Mouse (Mus musculus) heart, adult 11 months (tissue): ENCODE measurements around the gene Brsk1.

Experiments
- DNase-seq: peaks from one replicate; pipeline ENCODE4 v3.0.0; 2022

The Brsk1 gene

DNA sequence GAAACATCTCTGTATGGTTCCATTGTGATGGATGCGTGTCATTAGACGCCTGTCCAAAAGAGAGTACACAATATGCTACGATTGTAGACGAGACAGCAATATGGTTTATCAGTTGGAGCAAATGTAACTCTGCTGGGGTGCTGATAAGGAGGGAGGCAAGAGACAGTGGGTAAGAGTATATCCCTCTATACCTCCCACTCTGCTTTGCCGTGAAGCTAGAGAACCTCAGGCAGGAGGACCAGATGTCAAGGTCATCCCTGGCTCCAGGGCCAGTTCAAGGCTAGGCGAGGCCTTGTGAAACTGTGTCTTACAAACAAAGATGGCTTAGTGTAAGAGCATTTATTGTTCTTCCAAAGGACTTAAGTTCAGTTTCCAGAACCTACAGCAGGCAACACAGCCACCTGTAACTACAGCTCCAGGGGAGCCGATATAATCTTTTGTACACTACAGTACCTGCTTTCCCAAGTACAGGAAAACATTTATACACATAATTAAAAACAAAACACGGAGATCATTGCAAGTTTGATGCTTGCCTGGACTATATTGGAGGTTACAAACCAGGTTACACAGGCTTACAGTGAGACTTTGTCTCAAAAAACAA, 19.6 kb upstream of the Brsk1 start:
- no peak for DNase-seq

DNA sequence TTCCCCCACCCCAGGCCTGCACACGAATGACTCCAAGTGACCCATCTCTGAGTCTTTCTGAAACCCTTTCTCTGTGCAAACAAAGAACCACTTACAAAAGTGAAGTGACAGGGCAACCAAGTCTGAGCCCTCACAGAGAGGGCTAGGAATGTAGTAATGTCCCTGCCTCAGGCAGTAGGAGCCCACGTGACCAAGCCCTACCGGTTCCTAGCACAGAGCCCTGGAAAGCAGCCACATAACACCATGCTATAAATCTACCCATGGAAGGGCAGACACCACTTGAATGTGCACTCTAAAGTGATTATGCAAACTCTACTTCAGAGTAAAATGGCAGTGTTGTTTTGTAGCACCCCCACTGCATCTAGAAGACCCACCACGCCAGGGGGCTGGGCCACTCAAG, 18.4 kb upstream of the Brsk1 start:
- DNase-seq, result no peak

DNA sequence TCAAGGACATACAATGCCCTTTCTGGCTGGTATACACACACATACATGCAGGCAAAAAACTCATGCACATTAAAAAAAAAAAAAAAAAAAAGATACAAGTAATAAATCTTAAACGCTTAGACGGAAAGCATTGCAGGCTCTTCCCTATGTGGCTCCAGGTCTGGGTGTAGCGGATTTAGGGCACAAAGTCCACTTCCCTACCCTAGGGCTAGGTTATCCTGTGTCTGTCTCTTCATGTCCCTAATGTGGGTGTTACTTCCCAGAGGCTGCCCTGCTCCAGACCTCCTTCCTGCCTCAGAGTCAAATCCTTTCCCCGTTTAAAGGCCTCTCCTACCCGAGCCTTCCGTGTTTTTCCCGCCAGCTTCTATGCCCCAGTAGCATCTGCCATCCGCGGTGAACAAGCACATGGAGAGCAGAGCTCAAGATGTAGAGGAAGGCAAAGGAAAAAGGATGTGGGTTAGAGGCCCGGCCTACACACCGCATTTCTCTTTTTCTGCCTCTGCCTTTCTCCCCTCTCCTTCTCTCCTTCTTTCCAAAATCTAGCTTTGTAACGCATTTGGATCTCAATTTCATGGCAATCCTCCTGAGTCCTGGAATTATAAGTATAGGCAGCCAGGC, 16.2 kb upstream of the Brsk1 start:
- DNase-seq, result no peak

DNA sequence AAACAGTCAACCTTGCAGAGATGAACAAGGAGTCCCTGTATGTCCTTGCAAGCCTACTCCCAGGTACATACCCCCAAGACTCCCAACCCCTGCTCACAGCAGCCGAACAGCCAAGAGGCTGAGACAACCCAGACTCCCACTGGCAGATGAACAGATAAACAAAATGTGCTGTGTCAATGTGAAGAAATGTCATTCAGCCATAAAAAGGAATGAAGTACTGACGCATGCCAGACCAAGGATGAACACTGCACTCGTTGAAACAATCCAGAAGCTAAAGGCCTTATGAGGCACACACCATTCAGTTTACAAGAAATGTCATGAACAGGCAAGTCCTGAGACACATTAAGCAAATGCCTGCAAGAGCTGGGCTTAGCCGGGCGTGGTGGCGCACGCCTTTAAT, 15.2 kb upstream of the Brsk1 start:
- no peak for DNase-seq

DNA sequence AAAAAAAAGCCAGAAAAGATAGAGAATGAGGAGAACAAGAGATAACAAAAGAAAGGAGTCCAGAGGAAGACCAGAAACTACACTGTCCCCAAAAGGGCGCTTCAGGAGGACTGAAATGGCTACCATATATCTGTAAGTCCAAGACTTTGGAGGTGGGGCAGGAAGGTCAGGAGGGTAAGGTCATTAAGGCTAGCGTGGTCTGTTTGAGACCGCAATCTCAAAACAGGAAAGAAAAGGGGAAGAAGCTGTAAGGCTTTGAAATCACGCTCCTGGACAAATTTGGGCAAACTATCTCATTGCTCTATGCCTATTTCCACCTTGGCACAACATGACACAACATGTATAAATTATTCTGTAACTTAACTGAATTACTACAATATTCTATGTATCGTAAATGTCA, 7.1 kb upstream of the Brsk1 start:
- no peak for DNase-seq

DNA sequence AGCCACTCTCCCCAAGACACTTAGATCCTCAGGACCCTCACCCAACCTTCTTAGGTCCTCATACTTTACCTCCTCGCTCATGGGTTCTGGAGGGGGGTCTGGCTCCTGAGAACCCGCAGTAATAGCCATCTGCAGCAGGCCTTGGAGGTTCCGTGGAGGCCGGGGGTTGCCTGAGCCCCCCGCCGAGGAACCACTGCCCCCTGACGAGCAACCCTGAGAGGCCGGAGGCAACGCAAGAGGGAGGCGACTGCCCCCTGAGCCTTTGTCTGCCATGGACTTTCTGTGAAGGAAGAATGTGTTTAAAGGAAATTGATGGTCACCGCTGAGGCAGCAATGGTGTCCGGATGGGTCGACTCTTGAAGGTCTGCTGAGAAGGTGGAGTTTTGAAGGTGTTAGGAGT, 6.2 kb upstream of the Brsk1 start:
- peak; percentile 93 for DNase-seq

DNA sequence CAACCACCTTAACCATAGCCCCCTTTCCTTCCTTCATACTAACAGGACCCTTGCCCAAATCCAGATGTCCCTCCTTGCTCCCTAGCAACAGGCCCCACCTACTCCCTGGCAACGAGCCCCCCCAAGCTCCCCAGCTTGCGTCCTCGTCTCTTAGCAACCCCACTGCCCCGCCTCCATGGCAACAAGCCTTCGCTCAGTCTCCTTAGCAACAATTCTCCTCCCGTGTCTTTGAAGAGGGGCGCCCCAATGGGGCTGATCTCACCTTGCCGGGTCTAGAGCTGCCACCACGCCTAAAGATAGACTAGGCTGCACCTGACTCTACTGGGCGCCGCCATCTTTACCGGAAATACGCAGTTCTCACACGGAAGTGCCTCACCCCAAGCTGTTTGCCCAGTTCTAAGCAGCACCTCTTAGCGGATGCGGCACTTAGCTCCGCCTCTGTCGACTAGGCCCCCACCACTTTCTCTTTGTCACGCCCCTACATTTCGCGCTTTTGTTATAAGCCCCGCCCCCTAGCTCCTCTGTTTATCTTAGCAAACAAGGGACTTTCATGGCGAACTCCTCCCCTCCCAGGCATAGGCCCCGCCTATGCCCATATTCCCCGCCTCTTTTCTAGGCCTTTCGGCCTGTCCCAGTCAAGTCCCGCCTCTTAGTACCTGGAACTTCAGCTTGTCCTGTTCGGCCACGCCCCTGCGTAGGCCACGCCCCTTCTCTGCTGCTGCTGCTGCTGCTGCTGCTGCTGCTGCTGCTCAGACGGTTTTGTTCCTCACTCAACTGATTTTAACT, 5.6 kb upstream of the Brsk1 start, which contains the start of gene Hspbp1:
Gene Hspbp1, minus strand, starts transcription at position 437 of the 786 bp plus-strand sequence.
- DNase-seq, result peak; percentile 100

DNA sequence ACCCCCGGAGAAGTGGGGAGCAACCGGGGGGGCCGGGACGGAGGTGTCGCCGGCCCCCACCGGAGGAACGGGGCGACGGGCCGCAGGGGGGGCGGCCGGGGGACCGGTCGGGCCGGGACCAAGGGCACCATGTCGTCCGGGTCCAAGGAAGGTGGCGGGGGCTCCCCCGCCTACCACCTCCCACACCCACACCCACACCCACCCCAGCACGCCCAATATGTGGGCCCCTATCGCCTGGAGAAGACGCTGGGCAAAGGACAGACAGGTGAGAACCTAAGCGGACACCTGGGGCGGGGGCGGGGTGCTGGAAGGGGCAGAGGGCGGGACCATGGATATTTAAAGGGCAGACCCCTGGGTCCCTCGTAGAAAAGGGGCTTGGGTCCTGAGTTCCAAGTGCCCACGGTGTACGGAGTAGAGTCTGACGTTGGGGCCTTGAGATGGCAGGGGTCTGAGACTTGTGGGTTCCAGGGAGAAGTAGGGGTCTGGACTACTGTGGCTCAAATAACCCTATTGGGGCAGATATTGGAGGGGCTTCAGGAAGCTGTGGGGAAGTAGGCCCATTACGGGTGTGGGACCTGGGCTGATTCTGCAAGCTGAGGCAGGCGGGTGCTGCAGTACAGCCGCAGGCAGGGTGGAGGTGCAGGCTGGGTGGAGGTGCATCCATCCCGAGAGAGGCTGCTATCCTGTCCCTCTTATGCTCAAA, 698 bp downstream of the Brsk1 start:
- peak; percentile 89 for DNase-seq

DNA sequence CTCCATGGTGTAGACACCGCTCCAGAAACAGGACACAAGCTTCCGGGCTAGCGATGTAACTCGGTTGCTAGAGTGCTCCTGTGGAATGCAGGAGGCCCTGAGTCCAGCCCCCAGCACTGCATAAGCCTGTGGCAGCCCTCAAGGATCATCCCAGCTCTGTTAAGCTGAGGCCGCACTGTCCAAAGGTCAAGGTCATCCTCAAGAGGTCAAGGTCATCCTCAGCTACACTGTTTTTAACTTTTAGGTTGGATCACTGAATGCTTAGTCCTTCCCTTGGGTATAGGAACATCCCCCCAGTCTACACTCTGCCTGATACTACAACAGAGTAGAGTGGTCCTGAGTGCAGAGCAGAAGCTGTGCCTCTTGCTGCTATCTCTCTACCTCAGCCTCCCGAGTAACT, 2.6 kb downstream of the Brsk1 start:
- no peak for DNase-seq

DNA sequence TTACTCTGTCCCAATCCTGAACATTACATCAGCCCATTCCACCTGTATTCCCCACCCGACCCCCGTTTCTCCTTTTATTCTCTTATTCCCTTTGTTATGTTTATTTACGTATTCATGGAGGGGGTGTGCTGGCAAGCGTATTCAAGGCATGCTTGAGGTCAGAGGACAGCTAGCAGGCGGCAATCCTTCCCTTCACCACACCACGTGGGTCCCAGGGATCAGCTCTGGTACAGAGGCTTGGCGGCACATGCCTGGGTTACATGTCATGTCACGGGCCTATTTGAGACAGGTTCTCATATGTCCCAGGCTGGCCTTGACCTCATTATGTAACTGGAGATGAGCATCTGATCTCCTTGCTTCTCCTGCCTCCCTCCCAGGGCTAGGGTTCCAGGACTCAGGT, 11.9 kb downstream of the Brsk1 start:
- DNase-seq, result no peak

DNA sequence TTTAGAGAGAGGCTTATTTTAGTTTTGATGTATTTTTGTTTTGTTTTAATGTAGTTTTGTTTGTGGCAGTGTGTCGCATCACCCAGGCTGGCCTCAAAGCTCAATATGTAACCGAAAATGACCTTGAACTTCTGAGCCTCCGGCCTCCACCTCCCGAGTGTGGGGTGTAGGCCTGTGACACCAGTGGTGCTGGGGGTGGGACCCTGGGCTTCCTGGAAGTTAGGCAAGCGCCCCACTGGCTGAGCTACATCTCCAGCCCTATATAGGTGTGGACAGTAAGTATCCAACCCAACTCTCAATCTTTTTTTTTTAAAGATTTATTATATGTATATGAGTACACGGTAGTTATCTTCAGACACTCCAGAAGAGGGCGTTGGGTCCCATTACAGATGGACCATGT, 12.8 kb downstream of the Brsk1 start:
- DNase-seq, result no peak

DNA sequence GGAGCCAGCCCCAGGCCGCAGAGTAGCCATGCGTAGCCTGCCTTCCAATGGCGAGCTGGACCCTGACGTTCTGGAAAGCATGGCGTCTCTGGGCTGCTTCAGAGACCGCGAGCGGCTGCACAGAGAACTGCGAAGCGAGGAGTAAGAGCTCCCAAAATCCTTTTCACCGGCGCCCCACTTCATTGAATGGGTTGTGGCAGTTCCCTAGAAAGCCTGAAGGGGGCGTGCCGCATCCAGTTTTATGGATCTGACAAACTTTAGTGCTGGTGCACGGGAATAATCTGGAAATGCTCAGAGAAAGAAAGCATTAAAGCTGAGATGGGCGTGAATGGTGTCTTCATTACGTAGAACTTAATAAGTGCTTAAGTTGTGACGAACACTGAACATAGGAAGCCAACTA, 14.7 kb downstream of the Brsk1 start:
- no peak for DNase-seq

DNA sequence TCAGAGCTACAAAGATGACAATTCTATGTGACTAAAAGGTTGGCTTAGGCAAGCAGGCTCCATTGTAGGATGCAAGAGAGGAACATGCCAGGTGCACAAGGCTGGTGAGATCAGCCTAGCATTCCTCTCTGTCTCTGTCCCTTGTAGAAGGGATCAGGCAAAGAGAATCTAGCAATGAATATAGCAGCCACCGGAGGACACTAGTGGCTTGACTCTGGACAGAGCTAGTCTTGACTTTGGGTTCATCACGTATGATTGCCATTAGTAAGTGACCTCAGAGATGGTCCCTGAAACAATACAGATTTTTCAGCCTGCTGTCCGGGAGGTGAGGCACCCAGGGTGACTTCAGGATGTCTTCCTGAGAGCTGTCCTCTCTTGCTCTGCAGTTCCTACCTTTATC, 22.2 kb downstream of the Brsk1 start:
- no peak for DNase-seq

DNA sequence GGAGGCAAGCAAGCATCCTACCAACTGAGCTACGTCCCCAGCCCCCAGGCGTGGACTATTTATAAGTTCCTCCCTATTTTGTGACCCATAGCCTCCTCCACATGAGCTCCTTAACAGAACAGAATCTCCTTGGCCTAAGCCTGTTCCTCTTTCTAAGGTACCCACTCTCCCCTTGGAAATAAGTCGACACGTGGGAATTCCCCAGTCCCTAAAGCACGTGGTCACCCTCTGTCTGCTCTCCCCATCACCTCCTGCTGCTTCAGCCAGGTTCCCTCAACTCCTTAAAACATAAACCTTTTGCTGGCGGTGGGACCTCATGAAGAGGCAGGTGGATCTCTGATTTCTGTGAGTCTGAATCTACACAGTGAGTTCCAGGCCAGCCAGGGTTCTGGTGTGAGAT, 26.6 kb downstream of the Brsk1 start:
- DNase-seq, result no peak

DNA sequence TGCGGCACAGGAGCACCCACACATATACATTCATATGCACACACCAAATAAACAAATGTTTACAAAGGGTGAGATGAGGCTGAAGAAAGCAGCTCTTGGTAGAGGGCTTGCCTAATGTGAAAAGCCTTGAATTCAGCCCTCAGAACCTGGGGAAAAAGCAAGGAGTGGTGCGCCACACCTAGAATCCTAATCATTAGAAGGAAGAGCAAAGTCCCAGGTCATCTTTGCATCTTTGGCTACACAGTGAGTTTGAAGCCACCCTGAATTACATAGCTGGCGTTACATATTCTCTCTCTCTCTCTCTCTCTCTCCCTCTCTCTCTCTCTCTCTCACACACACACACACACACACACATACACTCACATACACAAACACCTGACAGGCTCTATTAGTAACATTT, 28.9 kb downstream of the Brsk1 start:
- no peak for DNase-seq

DNA sequence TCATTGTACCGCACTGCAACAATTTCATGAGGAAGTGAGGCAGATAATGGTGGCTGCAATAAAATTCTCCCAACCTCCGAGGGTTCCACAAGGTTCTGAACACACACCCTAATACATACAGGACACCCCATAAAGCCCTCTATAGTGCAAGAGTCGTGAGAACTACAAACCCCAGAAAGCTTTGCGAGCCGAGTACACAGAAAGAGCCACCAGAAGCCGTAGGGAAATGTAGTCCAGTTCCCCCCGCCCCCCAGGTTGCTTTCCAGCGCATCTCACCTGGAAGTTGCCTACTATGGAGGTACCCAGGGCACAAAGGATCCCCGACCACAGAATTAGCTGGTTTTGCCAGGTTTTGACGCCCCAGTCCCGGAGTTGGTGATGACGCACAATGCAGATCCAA, 33.1 kb downstream of the Brsk1 start:
- peak; percentile 94 for DNase-seq

DNA sequence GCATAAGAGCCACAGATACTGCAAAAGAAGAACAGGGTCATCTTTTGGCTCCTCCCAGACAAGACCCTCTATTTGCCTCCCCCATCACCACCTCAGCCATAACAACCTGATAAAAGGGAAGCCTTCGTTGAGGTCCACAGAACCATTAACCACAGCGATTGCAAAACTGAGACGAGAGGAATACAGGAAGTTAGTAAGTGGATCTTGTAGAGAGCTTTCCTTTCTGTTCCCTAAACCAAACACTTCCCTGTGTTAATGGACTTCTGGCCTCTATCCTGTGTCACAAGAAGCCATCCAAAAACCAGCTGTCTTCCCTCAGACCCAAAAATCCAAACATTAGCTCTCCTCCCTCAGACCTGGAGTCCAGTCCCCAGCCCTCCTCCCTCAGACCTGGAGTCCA, 34.0 kb downstream of the Brsk1 start:
- DNase-seq, result no peak

DNA sequence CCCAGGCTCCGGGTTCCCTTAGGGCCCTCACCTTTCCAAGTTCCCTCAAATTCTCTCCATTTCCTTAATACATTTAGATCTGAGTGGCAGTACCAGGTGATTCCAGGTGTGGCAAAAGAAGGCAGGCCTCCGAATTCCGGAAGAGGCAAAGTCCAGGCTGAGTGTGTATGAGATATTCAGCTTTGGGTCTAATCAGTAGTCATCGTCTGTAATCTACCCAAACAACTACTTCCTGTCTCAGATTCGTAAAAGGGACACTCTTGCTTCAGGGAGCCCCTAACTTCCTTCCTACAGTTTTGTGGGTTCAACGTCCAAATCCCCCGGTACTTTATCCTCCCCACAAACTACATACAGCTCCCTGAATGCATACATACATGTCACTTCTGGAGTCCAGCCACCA, 34.8 kb downstream of the Brsk1 start, which contains the start of gene Tmem150b:
Gene Tmem150b, minus strand, starts transcription at position 81 of the 400 bp plus-strand sequence.
- DNase-seq, result no peak

DNA sequence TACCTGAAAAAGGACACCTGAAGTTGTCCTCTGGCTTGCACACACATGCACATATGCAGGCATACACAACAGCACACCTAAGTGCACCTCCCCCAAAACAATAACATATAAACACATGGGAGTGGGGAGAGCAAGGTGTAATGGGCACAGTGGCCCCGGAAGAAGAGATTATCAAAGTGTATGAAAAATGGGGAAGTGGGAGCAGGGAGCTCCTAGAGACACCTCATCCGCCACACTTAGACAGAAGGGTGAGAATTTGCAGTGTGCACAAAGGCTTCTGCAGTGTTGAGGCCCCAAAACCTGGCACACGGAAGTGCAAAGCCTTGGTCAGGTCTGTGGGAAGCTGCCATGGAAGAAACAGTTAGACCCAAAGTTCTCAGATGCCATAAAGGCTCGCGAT, 40.7 kb downstream of the Brsk1 start:
- DNase-seq, result no peak

DNA sequence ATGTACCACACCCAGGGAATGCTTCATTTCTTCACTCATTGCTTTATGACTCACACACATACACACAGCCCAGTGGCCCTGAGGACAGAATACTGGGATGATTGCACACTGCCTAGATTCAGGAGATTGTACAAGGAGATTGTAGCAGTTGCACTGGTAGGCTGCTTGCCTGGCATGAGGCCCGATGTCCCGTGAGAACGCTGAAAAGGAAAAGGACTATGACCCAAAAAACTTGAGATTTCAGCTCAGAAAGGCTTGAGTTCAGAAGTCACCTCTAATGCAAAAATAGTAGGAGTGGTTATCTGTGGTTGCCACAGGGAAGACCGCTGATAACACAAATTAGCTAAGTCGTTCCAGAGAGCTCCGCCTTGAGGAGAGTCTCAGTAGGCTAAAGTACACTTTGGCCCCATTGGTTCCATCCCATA, 42.6 kb downstream of the Brsk1 start:
- DNase-seq, result no peak

DNA sequence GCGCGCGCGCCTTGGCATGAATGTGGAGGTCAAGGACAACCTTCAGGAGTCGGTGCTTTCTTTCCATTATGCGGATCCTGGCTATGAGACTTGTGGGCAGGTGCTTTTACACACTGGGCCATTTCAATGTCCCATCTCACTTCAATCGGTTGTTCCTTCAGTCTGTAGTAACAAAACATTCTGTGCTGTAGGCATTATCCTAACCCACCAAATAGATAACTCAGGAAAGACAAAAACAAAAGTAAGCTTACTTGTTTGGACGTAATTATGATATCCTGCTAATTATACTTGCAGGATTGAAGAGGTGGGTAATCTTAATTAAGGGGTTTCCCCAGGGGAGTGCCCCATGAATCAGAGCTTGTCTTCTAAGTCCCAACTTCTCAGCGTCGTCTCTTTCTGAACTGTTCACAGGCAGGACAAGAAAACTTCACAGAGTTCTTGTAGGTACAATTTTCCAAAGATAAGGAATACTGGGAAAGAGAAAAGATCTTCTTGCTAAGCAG, 48.7 kb downstream of the Brsk1 start:
- no peak for DNase-seq

DNA sequence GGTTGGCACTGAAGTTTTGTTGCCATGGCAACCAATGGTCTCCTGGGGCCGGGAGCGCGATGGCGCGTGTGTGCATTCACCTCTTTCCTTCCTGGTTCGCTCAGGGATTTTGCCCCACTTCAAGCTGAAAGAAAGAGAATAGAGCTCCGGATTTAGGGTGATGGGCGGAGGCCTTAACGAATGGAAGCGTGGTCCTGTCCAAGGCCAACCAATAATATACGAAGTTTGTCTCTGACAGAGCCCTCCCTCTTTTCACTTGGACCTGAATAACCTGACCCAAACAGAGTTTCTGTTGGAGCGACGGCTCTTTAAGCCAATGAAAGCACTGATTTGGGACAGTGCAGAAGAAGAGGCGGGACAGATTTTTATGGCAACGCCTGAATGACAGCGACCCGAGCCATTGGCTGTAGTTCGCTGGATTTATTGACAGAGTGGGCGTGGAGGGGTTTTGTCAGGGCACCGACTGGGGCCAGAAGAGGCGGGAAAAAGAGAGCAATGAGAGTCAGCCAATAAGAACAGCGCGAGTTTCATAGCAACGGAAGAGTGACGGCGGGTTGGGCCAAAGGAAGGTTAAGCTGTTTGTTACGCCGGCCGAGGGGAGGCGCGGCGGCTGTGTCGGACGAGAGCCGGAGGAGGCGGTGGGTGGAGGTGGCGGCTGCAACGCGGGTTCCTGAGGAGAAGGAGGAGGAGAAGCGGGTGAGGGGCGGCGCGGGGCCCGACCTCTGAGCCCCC, 49.3 kb downstream of the Brsk1 start, which contains the start of gene Kmt5c:
Gene Kmt5c, plus strand, starts transcription at position 572 of the 732 bp plus-strand sequence.
- peak; percentile 100 for DNase-seq

DNA sequence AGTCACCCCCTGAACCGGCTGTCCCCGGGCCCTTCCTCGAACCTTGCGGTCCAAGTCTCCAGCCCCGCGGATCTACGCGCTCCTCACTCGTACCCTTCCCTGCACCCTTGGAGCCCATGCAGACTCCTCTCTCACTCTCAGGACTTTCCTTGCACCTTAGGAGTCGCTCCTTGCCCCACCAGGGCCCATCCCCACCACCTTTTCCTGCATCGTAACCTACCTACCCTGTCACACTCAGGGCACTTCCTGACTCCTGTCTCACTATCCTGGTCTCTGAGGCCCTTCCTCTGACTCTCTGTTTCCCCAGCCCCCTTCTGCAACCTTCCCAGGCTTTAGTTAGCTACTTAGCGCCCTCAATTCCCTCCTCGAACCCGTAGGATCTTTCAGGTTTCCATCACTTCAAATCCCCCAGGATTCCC, 49.9 kb downstream of the Brsk1 start:
- DNase-seq, result no peak
